Mouse (Mus musculus) hindbrain, embryonic 16.5 days (tissue): ENCODE measurements around the gene Tle4. TPM values are rescaled to one million over a fixed set of nuclear protein-coding genes. Genes with fewer than 3 reads are reported as not detected.

ENCODE experiments used
- ATAC-seq: fragments of 200-750 bp; cut with Nextera tagmentation; 2 replicates; pipeline ENCODE4 v1.8.0; 2017; ENCODE audit warnings: moderate TSS enrichment, moderate library complexity
- H3K27ac ChIP-seq: fragments of 300-500 bp; sonication (generic); 2 replicates; pipeline ENCODE4 v1.5.1; 2014; ENCODE audit warnings: low read depth, mild to moderate bottlenecking, control low read depth, low read length, moderate library complexity
- H3K27me3 ChIP-seq: fragments of 300-500 bp; sonication (generic); replicated peaks from 2 replicates; pipeline ENCODE4 v1.6.1; 2014; ENCODE audit warnings: low read length; ENCODE audit not compliant: control insufficient read depth, insufficient read depth
- H3K36me3 ChIP-seq: fragments of 300-500 bp; sonication (generic); 2 replicates; pipeline ENCODE4 v1.6.1; 2014; ENCODE audit warnings: mild to moderate bottlenecking, low read length, moderate library complexity, mixed read lengths; ENCODE audit not compliant: control insufficient read depth, insufficient read depth
- H3K4me1 ChIP-seq: fragments of 300-500 bp; sonication (generic); 2 replicates; pipeline ENCODE4 v1.6.1; 2014; ENCODE audit warnings: low read depth, low read length; ENCODE audit not compliant: control insufficient read depth, insufficient read depth
- H3K4me2 ChIP-seq: fragments of 300-500 bp; sonication (generic); 2 replicates; pipeline ENCODE4 v1.6.1; 2014; ENCODE audit warnings: mild to moderate bottlenecking, low read length, control low read depth, moderate library complexity
- H3K4me3 ChIP-seq: fragments of 300-500 bp; sonication (generic); 2 replicates; pipeline ENCODE4 v1.5.1; 2014; ENCODE audit warnings: mild to moderate bottlenecking, low read length, control low read depth, moderate library complexity
- H3K9ac ChIP-seq: fragments of 300-500 bp; sonication (generic); 2 replicates; pipeline ENCODE4 v1.6.1; 2014; ENCODE audit warnings: low read depth, mild to moderate bottlenecking, control low read depth, low read length, moderate library complexity
- H3K9me3 ChIP-seq: fragments of 300-500 bp; sonication (generic); 2 replicates; pipeline ENCODE4 v1.6.1; 2014; ENCODE audit warnings: mild to moderate bottlenecking, low read length, moderate library complexity; ENCODE audit not compliant: control insufficient read depth
- WGBS: fragments of 180-500 bp; shearing (Covaris S2); extraction: QIAGEN DNeasy Blood & Tissue Kit; methylation state at CpG from one replicate; pipeline ENCODE4 v1.1.7; 2014; 5-methylcytosine and 5-hydroxymethylcytosine counted together
- polyA plus RNA-seq: library from polyadenylated mRNA; unstranded; fragments of >200 nt; fragmentation: Nextera tagmentation; extraction: Ambion mirVana; gene quantifications from 2 replicates; pipeline ENCODE4 v1.2.1, GENCODE M21; 2015

Tle4 gene
- polyA plus RNA-seq, 1 experiment from 2014 or later = 16.4 TPM

DNA sequence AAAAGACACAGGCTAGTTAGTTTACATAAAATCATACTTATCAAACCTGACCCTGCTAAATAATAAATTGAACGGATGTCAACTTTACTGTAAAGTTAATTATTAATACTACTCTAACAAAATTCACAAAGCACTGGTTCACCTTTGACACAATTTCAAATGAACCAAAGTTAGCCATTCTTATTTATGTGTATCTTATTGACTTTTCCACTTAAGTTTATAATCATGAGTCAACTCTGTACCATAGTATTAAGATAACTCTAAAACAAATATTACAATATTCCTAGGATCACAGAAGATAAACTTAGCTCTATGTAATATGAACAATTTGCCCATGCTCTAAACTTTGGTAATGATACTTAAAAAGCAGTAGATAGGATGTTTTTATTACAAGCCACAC, 81.4 kb downstream of the Tle4 start:
- no peaks in the 10 kb centered on the region for H3K27me3 ChIP-seq
- no peak overlapping the region for H3K4me2 ChIP-seq
- H3K27ac ChIP-seq = no peak overlapping the region
- H3K4me1 ChIP-seq = peaks cover 6% of the 10 kb centered on the region; the same call in 1 of the 2 replicates
- no peak for ATAC-seq
- no peaks in the 10 kb centered on the region for H3K36me3 ChIP-seq
- 94% methylated on average over 1 of the region's 1 CpGs for WGBS
- no peak overlapping the region for H3K4me3 ChIP-seq
- no peaks in the 10 kb centered on the region for H3K9me3 ChIP-seq
- no peak overlapping the region for H3K9ac ChIP-seq

DNA sequence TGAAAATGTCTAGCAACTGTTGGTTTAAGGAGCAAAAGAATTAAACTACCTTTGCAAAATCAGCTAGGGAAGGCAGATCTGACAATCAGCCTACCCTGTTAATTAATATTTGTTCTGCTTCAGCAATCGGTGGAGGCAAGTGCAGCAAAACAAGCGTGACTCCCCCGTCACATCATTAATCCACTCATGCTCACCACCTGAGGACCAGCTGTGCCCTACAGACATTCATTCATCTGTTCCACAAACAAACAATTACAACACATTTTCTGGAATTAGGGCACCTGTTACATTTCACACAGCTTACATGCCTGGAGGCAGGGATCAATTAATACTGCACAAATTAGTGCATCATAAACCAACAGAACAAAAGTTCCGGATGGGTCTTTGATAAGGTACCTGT, 89.0 kb downstream of the Tle4 start:
- peaks cover 16% of the 10 kb centered on the region for H3K4me1 ChIP-seq
- no peak overlapping the region for H3K4me2 ChIP-seq
- no peak overlapping the region for H3K4me3 ChIP-seq
- no peak overlapping the region for H3K9ac ChIP-seq
- no peak overlapping the region for H3K27ac ChIP-seq
- WGBS = 28% methylated on average over 4 of the region's 4 CpGs
- no peaks in the 10 kb centered on the region for H3K36me3 ChIP-seq
- peak; percentile 55; the same call in 1 of the 2 replicates for ATAC-seq
- no peaks in the 10 kb centered on the region for H3K27me3 ChIP-seq
- no peaks in the 10 kb centered on the region for H3K9me3 ChIP-seq

DNA sequence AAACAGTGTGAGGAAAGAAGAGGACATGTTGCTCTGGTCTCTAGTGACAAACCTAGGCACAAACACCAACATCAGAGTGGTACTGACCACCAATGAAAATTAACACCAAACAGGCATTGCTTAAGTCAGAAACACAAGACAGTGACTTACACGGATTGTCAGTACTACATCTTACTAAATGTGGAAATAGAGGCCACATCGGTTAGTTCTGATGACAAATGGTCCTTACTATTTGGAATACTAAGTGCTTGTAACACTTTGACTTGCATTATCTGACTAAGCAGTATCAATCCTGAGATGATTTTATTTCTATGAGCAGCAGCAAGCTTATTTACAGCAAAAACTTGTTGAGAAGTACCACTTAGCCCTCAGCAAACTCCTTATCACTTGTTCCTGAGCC, 89.9 kb downstream of the Tle4 start:
- Histone ChIP-seq H3K36me3 (no peaks in the 10 kb centered on the region), H3K27ac (no peak overlapping the region), H3K4me2 (no peak overlapping the region), H3K27me3 (no peaks in the 10 kb centered on the region), H3K9ac (no peak overlapping the region), H3K4me1 (peaks cover 16% of the 10 kb centered on the region), H3K9me3 (no peaks in the 10 kb centered on the region), H3K4me3 (no peak overlapping the region)
- 64% methylated on average over 2 of the region's 2 CpGs for WGBS
- ATAC-seq = no peak

DNA sequence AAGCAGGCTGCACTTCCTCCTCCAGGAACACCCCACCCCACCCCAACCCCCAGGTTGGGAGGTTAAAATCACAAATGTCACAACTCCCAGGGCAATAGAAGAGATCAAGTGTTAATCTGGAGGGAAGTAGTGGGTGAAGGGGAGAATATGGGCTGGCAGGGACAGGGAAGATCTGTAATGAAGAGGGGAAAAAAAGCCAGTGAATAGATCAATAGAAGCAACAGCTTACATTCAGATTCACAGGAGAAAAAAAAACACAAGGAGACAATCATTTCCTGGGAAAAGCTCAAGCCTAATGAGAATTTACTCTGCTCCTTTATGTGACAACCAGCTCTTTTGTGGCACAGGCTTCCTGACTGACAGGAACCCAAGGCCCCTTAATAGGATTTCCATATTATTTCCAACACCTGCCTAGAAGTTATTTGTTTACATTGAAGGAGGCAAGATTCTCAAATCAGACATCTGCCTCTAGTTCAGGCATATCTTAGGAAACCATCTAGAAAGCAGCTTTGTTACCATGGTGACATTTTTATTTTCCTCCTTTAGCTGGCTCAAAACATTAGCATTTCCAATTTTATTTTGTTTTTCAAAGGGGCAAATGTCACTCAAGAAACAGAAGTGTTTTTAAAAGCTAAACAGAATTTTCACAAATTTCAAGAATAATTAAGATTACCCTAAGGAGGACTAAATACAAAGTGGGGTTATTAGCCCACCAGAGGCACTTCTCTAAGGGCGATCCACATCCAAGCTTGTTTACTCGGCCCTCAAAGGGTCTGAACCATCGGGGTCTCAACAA, 90.8 kb downstream of the Tle4 start:
- Histone ChIP-seq H3K9ac (no peak overlapping the region), H3K4me3 (no peak overlapping the region), H3K36me3 (no peaks in the 10 kb centered on the region), H3K4me1 (peaks cover 19% of the 10 kb centered on the region), H3K4me2 (no peak overlapping the region), H3K27me3 (no peaks in the 10 kb centered on the region), H3K9me3 (no peaks in the 10 kb centered on the region), H3K27ac (no peak overlapping the region)
- 0 out of 2 replicates have a peak, but pooled peaks have one; percentile 1 for ATAC-seq
- WGBS = 38% methylated on average over 3 of the region's 3 CpGs

DNA sequence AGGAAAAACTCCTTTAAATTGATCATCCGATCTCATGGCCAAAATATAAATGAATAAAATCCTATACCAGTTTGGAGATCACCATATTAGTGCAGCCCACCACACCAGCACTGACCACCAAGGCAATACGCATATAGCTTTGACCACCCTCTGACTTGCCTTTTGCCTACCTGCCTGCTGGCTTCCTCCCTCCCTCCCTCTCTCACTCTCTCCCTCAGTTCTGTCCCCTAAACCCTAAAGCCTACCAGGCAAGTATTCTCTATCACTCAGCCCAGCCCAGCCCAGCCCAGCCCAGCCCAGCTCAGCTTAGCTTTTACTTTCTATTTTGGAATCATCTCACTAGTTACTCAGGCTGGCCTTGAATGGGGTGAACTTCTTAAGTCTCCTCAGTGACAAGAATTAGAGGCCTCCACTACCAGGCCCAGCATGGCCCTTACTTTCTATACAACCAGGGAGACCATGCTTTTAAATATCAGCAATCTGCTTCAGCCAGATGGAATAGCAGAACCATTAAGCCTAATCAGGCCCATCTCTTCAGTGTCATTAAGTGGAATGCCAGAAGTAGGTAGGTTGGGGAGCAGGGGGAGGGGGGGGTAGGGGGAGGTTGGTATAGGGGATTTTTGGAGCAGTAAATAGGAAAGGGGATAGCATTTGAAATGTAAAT, 91.8 kb downstream of the Tle4 start:
- Histone ChIP-seq H3K4me3 (no peak overlapping the region), H3K27ac (peak overlapping the region; percentile 34; the same call in 1 of the 2 replicates), H3K9ac (peak overlapping the region; percentile 9; the same call in 1 of the 2 replicates), H3K9me3 (no peaks in the 10 kb centered on the region), H3K27me3 (no peaks in the 10 kb centered on the region), H3K4me1 (peaks cover 19% of the 10 kb centered on the region), H3K4me2 (no peak overlapping the region), H3K36me3 (no peaks in the 10 kb centered on the region)
- peak; percentile 37 for ATAC-seq
- WGBS = 56% methylated on average over 2 of the region's 2 CpGs

DNA sequence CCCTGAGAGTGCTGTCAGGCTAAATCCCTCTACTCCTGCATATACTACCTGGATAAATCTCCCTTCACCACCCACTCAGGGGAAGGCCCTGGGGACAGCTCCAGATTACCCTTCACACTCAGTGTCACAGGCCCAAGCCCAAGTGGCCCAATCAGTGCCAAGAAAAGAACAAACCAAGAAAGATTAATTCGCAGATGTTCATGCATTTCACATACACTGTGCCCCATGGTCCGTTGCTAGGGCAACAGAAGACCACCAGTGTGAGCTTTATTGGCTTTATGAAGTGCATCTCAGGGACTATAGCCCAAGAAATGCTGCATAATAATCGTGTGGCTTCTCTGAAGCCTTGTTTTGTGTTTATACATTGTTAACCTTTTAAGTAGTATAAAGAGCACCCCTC, 92.5 kb downstream of the Tle4 start:
- no peaks in the 10 kb centered on the region for H3K36me3 ChIP-seq
- WGBS = 21% methylated on average over 3 of the region's 3 CpGs
- no peak overlapping the region for H3K4me3 ChIP-seq
- peak; percentile 87 for ATAC-seq
- H3K4me2 ChIP-seq = no peak overlapping the region
- peak overlapping the region; percentile 34; the same call in 1 of the 2 replicates for H3K27ac ChIP-seq
- peaks cover 19% of the 10 kb centered on the region for H3K4me1 ChIP-seq
- H3K9me3 ChIP-seq = no peaks in the 10 kb centered on the region
- no peak overlapping the region for H3K9ac ChIP-seq
- H3K27me3 ChIP-seq = no peaks in the 10 kb centered on the region

DNA sequence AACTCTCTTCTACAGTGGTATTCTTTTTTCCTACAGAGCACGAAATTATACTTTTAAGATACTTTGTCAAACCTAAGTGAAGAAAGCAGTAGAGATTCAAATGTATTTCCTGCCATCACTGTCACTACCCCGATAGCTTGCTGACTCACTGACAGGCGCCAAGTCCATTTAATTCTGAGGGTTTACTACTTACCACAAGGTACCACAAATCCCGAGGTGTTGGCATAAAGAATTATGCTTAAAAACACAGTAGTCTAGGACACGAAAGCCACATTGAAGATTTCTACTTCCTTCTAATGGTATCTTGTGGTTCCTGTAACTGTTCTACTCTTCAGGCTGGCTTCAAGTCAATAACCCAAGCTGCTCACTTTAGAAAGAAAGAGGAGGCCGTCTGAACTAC, 94.0 kb downstream of the Tle4 start:
- Histone ChIP-seq H3K36me3 (no peaks in the 10 kb centered on the region), H3K27ac (no peak overlapping the region), H3K4me2 (no peak overlapping the region), H3K9ac (no peak overlapping the region), H3K9me3 (no peaks in the 10 kb centered on the region), H3K4me3 (no peak overlapping the region), H3K4me1 (peaks cover 19% of the 10 kb centered on the region), H3K27me3 (no peaks in the 10 kb centered on the region)
- no peak for ATAC-seq
- WGBS = 82% methylated on average over 6 of the region's 6 CpGs

DNA sequence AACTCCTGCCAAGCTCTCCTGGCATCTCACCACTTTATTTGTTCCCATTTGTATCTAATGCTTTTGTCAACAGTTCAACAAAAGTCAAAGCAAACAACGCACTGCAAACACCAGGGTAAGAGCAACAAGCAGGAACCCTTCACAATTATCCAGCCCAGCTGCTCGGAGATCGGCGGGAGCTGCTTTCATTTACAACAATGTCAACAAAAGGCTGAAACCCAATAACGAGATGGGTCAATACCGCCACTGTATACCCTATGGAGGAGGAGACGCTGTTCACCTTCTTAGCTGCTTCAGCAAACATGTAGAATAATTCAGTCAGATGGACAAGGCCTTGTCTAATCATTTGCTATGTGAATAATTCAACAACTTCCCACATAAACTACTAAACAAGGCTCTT, 95.6 kb downstream of the Tle4 start:
- H3K27ac ChIP-seq = no peak overlapping the region
- no peak overlapping the region for H3K9ac ChIP-seq
- H3K4me2 ChIP-seq = no peak overlapping the region
- no peaks in the 10 kb centered on the region for H3K27me3 ChIP-seq
- H3K4me3 ChIP-seq = no peak overlapping the region
- 19% methylated on average over 7 of the region's 7 CpGs for WGBS
- H3K9me3 ChIP-seq = no peaks in the 10 kb centered on the region
- H3K4me1 ChIP-seq = peaks cover 16% of the 10 kb centered on the region
- no peak for ATAC-seq
- no peaks in the 10 kb centered on the region for H3K36me3 ChIP-seq

DNA sequence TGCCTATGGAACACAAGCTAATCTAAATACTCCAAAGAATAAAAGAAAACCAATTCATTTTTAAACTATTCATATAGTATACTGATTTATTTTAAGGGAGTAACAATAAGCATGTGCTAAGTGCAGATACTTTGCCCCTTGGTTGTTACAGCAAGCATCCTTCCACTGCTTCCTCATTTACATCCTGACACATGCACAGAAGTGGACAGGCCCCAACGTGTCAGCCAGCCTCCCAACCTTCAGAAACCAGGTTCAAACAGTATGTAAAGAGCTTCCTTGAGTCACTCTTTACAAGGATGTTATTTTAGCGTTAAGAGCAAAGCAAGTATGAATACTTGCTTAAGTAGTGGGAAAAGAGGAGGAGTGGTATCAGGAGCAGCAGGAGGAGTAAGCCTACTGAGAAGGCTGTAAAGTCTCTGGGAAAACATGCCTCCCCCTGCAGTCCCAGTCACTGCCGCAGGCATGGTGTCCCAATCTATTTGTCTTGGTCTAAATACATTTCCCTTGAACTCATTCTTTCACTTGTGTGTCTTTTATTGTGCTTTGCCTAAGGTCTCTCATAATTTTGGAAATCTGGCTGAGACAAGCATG, 97.9 kb downstream of the Tle4 start:
- peaks cover 3% of the 10 kb centered on the region for H3K4me1 ChIP-seq
- 25% methylated on average over 3 of the region's 3 CpGs for WGBS
- H3K4me3 ChIP-seq = no peak overlapping the region
- H3K27me3 ChIP-seq = no peaks in the 10 kb centered on the region
- no peak overlapping the region for H3K4me2 ChIP-seq
- no peaks in the 10 kb centered on the region for H3K36me3 ChIP-seq
- ATAC-seq = no peak
- H3K9me3 ChIP-seq = no peaks in the 10 kb centered on the region
- H3K9ac ChIP-seq = no peak overlapping the region
- no peak overlapping the region for H3K27ac ChIP-seq
